Mouse (Mus musculus) megakaryocyte, embryonic 14.5 days (primary cell): Measurements from ENCODE around the gene Rps8.

Experiments
- FLI1 ChIP-seq: IDR thresholded peaks from 2 replicates; pipeline ENCODE4 v1.6.1; 2012; ENCODE audit warnings: low read length, inconsistent platforms, mixed read lengths
- GATA1 ChIP-seq: IDR thresholded peaks from 3 replicates; pipeline ENCODE4 v1.6.1; 2012; ENCODE audit warnings: mixed read lengths, low read length, inconsistent platforms, borderline replicate concordance

GRCm38 (mm10) chr4:117138295-117139216 lies 17.5 kb downstream of the Rps8 start:
- no peak for TF ChIP-seq GATA1
- no peak for TF ChIP-seq FLI1
